Mouse (Mus musculus) stomach, embryonic 15.5 days (tissue): ENCODE measurements around the gene Pip4k2c. TPM values are rescaled to one million over a fixed set of nuclear protein-coding genes. Genes with fewer than 3 reads are reported as not detected.

Source experiments
- ATAC-seq: fragments of 200-750 bp; cut with Nextera tagmentation; 2 replicates; pipeline ENCODE4 v1.8.0; 2017; ENCODE audit warnings: low read depth, moderate number of reproducible peaks, moderate TSS enrichment; ENCODE audit not compliant: insufficient read depth, low FRiP score
- H3K27ac ChIP-seq: fragments of 300-500 bp; sonication (generic); 2 replicates; pipeline ENCODE4 v1.5.1; 2015; ENCODE audit warnings: mild to moderate bottlenecking, inconsistent platforms
- H3K27me3 ChIP-seq: fragments of 300-500 bp; sonication (generic); replicated peaks from 2 replicates; pipeline ENCODE4 v1.6.1; 2015; ENCODE audit warnings: inconsistent platforms
- H3K36me3 ChIP-seq: fragments of 300-500 bp; sonication (generic); 2 replicates; pipeline ENCODE4 v1.6.1; 2015; ENCODE audit warnings: inconsistent platforms
- H3K4me1 ChIP-seq: fragments of 300-500 bp; sonication (generic); 2 replicates; pipeline ENCODE4 v1.6.1; 2015; ENCODE audit warnings: inconsistent platforms
- H3K4me2 ChIP-seq: fragments of 300-500 bp; sonication (generic); 2 replicates; pipeline ENCODE4 v1.6.1; 2015; ENCODE audit warnings: mild to moderate bottlenecking, inconsistent platforms
- H3K4me3 ChIP-seq: fragments of 300-500 bp; sonication (generic); replicated peaks from 2 replicates; pipeline ENCODE4 v1.5.1; 2015; ENCODE audit warnings: inconsistent platforms
- H3K9ac ChIP-seq: fragments of 300-500 bp; sonication (generic); 2 replicates; pipeline ENCODE4 v1.6.1; 2015; ENCODE audit warnings: inconsistent platforms
- H3K9me3 ChIP-seq: fragments of 300-500 bp; sonication (generic); 2 replicates; pipeline ENCODE4 v1.6.1; 2016; ENCODE audit warnings: inconsistent platforms
- WGBS: fragments of 180-500 bp; shearing (Covaris S2); methylation state at CpG from one replicate; pipeline ENCODE4 v1.1.7; 2015; 5-methylcytosine and 5-hydroxymethylcytosine counted together
- polyA plus RNA-seq: library from polyadenylated mRNA; unstranded; fragments of >200 nt; fragmentation: Nextera tagmentation; extraction: Ambion mirVana; gene quantifications from 2 replicates; pipeline ENCODE4 v1.2.1, GENCODE M21; 2015

Gene Pip4k2c
- polyA plus RNA-seq, 1 experiment from 2014 or later = 29.9 TPM

DNA sequence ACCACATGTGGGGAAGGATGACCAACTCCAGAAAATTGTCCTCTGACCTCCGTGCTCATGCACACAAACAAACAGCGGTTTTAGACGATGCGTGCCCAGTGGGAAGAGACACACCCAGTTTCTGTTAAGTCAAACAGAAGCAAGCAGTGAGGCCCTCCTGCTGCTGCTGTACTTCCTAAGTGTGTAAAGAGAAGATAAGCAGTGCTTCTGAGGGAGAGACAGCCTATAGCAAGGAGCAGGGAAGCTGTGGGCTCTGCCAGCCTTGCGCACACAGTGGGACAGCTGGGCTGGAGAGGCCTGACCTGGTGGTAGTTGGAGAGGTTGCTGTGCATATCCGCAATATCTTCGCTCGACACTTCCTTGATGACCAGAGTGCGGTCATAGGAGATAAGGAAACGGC is 6.0 kb downstream of the Pip4k2c start:
- 72% methylated on average over 10 of the region's 10 CpGs for WGBS
- H3K36me3 ChIP-seq = peaks cover 20% of the 10 kb centered on the region
- H3K9ac ChIP-seq = no peak overlapping the region
- no peaks in the 10 kb centered on the region for H3K27me3 ChIP-seq
- peaks cover 11% of the 10 kb centered on the region for H3K4me1 ChIP-seq
- H3K9me3 ChIP-seq = no peaks in the 10 kb centered on the region
- no peak overlapping the region for H3K4me3 ChIP-seq
- no peak overlapping the region; the same call in 1 of the 2 replicates for H3K27ac ChIP-seq
- no peak overlapping the region for H3K4me2 ChIP-seq
- peak; percentile 92 for ATAC-seq

DNA sequence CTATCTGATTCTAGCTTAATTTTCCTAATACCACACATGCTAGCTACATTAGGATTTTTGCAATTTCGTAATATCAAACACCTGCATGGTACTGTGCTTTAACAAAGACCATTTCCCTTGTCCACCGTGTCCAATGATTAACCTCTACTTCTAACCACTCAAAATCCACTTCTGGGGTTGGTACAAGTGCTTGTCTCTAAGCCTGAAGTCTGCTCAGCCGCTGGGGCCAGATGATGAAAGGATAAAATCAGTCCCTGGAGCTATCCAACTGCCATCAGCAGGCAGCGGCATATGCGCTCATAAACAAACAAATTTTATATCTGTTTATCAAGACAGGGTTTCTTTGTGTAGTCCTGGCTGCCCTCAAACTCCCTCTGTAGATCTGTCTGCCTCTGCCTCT is 6.8 kb downstream of the Pip4k2c start:
- ATAC-seq = no peak
- Histone ChIP-seq H3K27ac (no peak overlapping the region), H3K9ac (no peak overlapping the region), H3K27me3 (no peaks in the 10 kb centered on the region), H3K36me3 (peaks cover 25% of the 10 kb centered on the region), H3K4me3 (no peak overlapping the region), H3K4me2 (no peak overlapping the region), H3K9me3 (no peaks in the 10 kb centered on the region), H3K4me1 (peaks cover 3% of the 10 kb centered on the region; the same call in 1 of the 2 replicates)
- 84% methylated on average over 5 of the region's 5 CpGs for whole genome bisulfite sequencing

DNA sequence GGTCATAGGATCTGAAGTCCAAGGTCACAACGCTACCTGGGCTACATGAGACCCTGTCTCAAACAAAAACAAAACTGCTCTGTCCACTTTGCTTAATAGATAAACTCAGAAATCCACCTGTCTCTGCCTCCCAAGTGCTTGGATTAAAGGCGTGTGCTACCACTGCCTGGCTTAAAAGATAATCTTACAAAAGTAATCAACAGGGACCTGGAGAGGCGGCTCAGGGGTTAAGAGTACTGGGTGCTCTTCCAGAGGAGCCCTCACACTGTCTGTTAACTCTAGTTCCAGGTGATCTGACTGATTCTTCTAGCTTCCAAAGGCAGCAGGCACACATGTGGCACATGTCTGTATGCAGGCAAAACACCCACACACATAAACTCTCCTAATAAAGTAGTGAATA is 8.3 kb downstream of the Pip4k2c start:
- no peak overlapping the region for H3K4me2 ChIP-seq
- no peak overlapping the region for H3K9ac ChIP-seq
- H3K4me3 ChIP-seq = no peak overlapping the region
- no peaks in the 10 kb centered on the region for H3K4me1 ChIP-seq
- 83% methylated on average over 3 of the region's 3 CpGs for WGBS
- H3K36me3 ChIP-seq = peaks cover 30% of the 10 kb centered on the region
- no peaks in the 10 kb centered on the region for H3K9me3 ChIP-seq
- no peak overlapping the region for H3K27ac ChIP-seq
- H3K27me3 ChIP-seq = no peaks in the 10 kb centered on the region
- peak; percentile 65; the same call in 1 of the 2 replicates for ATAC-seq

DNA sequence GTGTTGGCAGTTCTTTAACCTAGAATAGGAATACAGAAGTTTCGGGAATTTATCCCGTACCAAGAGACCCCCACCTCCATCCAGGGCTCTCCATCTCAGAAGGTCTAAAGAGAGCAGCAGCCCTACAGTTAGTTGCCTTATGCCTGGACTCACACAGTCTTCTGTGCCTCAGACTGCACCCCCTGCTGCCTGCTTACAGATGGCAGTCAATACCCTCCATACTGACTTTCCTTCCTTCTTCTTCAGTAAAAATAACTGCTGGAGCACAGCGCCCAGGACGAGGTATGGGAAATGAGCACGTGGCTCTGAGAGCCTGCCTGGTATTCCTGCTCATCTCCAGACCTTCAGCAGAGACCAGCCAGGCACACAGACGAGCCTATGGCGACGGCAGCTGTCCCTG is 11.1 kb downstream of the Pip4k2c start:
- H3K36me3 ChIP-seq = peaks cover 32% of the 10 kb centered on the region
- H3K4me1 ChIP-seq = 0 out of 2 replicates have a peak, but pooled peaks cover 3% of the 10 kb centered on the region
- no peaks in the 10 kb centered on the region for H3K9me3 ChIP-seq
- no peak overlapping the region for H3K4me2 ChIP-seq
- H3K9ac ChIP-seq = no peak overlapping the region
- H3K27ac ChIP-seq = no peak overlapping the region
- no peak for ATAC-seq
- WGBS = 88% methylated on average over 8 of the region's 8 CpGs
- H3K27me3 ChIP-seq = no peaks in the 10 kb centered on the region
- H3K4me3 ChIP-seq = no peak overlapping the region

DNA sequence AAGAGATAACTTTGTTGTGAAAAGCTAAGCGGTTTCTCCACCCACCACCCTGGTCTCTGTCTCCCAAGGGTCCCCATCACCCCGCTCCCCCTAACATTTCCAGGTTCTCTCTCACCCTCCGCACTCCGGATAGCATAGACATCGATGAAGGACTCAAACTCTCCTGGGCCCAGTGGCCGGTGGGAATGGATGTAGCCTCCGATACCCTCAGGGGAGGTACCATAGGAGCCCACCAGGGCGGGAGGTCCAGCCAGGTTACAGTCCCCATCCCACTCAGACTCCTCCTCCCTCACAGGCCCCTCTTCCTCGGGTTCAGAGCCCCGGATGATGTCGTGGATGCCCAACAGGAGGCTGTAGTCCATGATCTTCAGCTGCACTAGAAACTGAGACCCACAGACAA is 11.9 kb downstream of the Pip4k2c start:
- Histone ChIP-seq H3K4me3 (no peak overlapping the region), H3K4me1 (peaks cover 10% of the 10 kb centered on the region; the same call in 1 of the 2 replicates), H3K9ac (no peak overlapping the region), H3K9me3 (no peaks in the 10 kb centered on the region), H3K36me3 (peaks cover 29% of the 10 kb centered on the region), H3K4me2 (no peak overlapping the region), H3K27me3 (no peaks in the 10 kb centered on the region), H3K27ac (no peak overlapping the region)
- 85% methylated on average over 11 of the region's 11 CpGs for WGBS
- no peak for ATAC-seq

DNA sequence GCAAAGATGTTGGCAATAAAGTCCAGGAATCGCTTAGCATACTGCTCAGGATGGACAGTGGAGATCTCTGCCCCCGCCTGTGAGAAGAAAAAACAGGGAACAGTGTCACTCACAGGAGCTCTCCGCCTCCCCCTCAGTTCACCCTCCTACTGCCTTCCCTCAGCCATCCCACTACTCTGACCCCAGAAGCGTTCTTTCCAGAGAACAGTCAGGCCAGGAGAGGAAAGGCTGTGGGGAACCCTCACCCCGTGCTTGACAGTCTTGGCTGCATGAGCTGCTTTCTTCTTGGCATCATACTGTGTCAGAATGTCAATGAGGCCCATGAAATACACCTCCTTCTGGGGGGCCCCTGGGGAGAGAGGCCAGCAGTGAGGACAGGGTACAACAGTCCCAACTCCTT is 12.3 kb downstream of the Pip4k2c start:
- Histone ChIP-seq H3K9me3 (no peaks in the 10 kb centered on the region), H3K4me2 (no peak overlapping the region), H3K9ac (no peak overlapping the region), H3K4me3 (no peak overlapping the region), H3K27me3 (no peaks in the 10 kb centered on the region), H3K27ac (no peak overlapping the region), H3K36me3 (peaks cover 29% of the 10 kb centered on the region), H3K4me1 (peaks cover 14% of the 10 kb centered on the region)
- ATAC-seq = no peak
- 78% methylated on average over 5 of the region's 5 CpGs for WGBS

DNA sequence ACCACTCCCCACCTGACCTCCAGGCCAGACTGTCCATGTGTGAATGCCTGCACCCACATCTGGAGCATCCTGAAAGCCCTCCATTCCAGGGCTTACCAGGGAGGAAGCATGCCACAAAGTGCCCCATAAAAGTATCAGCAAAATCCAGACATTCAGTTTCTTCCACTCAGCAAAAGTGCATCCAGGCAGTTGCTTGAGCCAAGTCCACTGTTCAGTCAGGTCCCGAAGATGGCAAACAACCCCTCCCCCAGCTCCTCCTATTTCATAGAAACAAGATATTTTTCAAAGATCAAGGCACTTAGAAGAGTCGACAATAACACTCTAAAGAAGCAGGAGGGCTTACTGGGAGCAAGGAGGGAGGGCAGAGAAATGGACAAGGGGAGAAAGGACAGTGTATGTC is 12.9 kb downstream of the Pip4k2c start:
- H3K27ac ChIP-seq = no peak overlapping the region
- H3K9ac ChIP-seq = no peak overlapping the region
- H3K4me3 ChIP-seq = no peak overlapping the region
- H3K27me3 ChIP-seq = no peaks in the 10 kb centered on the region
- no peak overlapping the region for H3K4me2 ChIP-seq
- WGBS = 43% methylated on average over 2 of the region's 2 CpGs
- H3K36me3 ChIP-seq = peaks cover 29% of the 10 kb centered on the region
- H3K9me3 ChIP-seq = no peaks in the 10 kb centered on the region
- peaks cover 14% of the 10 kb centered on the region for H3K4me1 ChIP-seq
- no peak for ATAC-seq

DNA sequence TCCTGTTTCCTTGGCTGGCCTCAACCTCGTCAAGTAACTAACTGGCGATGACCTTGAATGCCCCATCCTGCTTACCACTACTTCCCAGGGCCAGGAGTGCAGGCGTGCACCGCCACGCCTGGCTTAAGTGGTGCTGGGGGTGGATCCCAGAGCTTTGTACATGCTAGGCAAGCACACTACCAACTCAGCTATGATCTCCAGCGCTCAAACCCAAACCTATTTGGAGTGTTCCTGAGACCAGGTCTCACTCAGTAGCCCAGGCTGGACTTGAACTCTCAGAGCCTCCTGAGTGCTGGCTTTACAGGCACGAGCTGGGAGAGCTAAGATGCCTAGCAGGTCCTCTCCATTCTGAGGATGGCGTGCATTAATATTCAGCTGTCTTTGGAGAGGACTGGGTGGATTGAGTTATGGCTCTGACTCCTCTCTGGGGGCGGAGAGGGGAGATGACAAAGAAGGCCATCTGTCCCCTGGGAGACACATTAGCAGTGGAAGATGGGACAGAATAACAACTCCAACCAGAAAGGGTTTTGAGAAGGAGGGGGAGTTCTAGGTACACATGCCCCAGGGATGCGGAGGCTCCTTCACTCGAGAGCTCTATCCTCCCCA is 13.8 kb downstream of the Pip4k2c start:
- WGBS = 80% methylated on average over 11 of the region's 11 CpGs
- no peak overlapping the region for H3K4me3 ChIP-seq
- no peak overlapping the region for H3K4me2 ChIP-seq
- peaks cover 14% of the 10 kb centered on the region for H3K4me1 ChIP-seq
- H3K27me3 ChIP-seq = no peaks in the 10 kb centered on the region
- no peak overlapping the region for H3K27ac ChIP-seq
- H3K9me3 ChIP-seq = no peaks in the 10 kb centered on the region
- H3K36me3 ChIP-seq = peaks cover 28% of the 10 kb centered on the region
- ATAC-seq = no peak
- H3K9ac ChIP-seq = no peak overlapping the region

DNA sequence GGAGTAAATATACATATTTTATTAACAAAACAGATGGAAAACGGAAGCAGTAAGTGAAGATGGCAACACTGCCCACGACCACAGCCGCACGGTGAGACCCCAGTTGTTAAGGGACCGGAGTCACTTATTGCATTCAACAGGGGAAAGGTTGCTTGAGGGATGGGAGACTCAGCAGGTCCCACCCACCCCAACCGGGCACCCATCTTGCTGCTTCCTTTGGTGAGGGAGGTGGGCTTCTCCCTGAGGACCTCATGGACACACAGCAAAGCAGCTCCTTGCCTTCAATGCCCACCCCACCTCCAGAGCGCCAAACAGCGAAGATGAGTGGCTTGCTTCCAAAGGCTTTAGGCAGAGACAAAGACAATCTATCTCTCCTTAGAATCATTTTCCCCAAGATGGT is 14.3 kb downstream of the Pip4k2c start:
- Histone ChIP-seq H3K4me2 (no peak overlapping the region), H3K9ac (no peak overlapping the region), H3K4me1 (peaks cover 18% of the 10 kb centered on the region), H3K36me3 (peaks cover 31% of the 10 kb centered on the region), H3K27ac (peak overlapping the region; percentile 48), H3K27me3 (no peaks in the 10 kb centered on the region), H3K9me3 (no peaks in the 10 kb centered on the region), H3K4me3 (no peak overlapping the region)
- no peak for ATAC-seq
- 89% methylated on average over 8 of the region's 8 CpGs for WGBS

DNA sequence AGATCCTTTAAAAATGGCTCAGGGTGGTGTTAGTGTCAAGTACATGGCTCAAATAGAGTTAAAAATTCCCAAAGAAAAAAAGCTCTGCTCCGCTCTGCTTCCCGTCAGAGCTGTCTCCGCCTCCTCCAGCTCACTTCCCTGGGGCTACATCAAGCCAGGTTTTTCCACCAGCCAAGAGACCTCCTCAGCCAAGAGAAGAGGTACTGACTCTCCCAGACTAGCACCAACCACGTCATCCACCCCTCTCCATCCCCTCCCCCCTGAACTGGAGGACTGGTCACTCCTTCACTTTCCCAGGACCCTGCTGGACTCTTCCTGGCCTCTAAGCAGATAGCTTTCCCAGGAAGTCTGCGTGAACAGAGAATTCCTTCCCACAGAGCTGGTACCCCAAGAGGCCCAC is 15.0 kb downstream of the Pip4k2c start:
- WGBS = 13% methylated on average over 5 of the region's 5 CpGs
- peak; percentile 80 for ATAC-seq
- peak overlapping the region; percentile 97 for H3K4me3 ChIP-seq
- H3K9ac ChIP-seq = no peak overlapping the region
- peaks cover 19% of the 10 kb centered on the region for H3K4me1 ChIP-seq
- H3K4me2 ChIP-seq = peak overlapping the region; percentile 96
- no peaks in the 10 kb centered on the region for H3K9me3 ChIP-seq
- H3K27me3 ChIP-seq = no peaks in the 10 kb centered on the region
- peaks cover 31% of the 10 kb centered on the region for H3K36me3 ChIP-seq
- H3K27ac ChIP-seq = peak overlapping the region; percentile 94

DNA sequence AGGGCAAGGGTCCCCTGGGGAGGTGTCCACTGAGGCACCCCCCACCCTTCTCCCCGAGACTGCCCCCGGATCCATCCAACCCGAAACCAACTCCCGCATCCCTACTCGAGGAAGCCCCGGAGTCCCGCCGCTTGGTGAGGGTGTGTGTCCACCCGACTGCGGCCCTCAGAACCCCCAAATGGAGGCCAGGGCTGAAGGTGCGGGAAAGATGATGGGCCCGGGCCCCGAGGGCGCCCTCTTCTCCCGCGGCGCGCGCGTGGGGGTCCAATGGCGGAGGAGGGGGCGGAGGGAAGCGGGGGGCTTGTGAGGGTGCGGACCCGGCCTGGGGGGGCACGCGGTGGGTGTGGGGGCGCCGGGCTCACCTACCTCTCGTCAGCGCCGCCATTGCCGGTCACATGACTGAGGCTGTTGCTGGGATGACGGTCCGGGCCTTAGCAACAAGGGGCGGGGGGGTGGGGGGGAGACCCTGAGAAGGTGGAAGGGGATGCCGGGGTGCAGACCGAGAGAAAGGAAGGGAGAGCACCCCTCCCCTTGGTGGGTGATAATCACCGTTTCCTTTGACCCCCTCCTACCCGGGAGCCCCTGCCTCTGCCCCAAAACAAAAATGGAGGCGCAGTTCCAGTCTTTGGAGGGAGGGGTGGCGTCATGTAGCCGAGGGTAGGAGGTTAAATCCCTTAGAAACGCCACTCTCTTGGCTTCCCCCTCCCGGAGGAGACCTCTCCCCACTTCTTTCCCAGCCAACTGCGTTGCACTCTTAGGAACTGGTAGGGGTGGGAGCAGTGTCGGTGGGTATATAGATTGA is 15.9 kb downstream of the Pip4k2c start, which contains the start of gene Dtx3:
Gene Dtx3, minus strand, starts transcription at position 401 of the 802 bp plus-strand sequence.
- WGBS = under 1% methylated on average over 37 of the region's 47 CpGs
- no peaks in the 10 kb centered on the region for H3K27me3 ChIP-seq
- peak; percentile 37; the same call in 1 of the 2 replicates for ATAC-seq
- H3K4me1 ChIP-seq = peaks cover 27% of the 10 kb centered on the region
- H3K27ac ChIP-seq = peak within 1 kb of the TSS; percentile 94
- H3K4me3 ChIP-seq = peak within 1 kb of the TSS; percentile 97
- no peaks in the 10 kb centered on the region for H3K9me3 ChIP-seq
- peak within 1 kb of the TSS; percentile 74 for H3K9ac ChIP-seq
- peak within 1 kb of the TSS; percentile 96 for H3K4me2 ChIP-seq
- peaks cover 30% of the 10 kb centered on the region for H3K36me3 ChIP-seq
